Mouse (Mus musculus) bone marrow, adult 2 months (tissue): ENCODE data around the gene Acyp1.

Experiments
- CTCF ChIP-seq: fragments of 200-500 bp; IDR thresholded peaks from 2 replicates; pipeline ENCODE4 v1.5.1; 2011; ENCODE audit warnings: low read length, control low read depth; ENCODE audit not compliant: control insufficient read depth, insufficient read depth
- POLR2A ChIP-seq: fragments of 200-500 bp; IDR thresholded peaks from 2 replicates; pipeline ENCODE4 v1.6.1; 2011; ENCODE audit warnings: low read depth, mild to moderate bottlenecking, control low read depth, low read length, borderline replicate concordance; ENCODE audit not compliant: control insufficient read depth

DNA sequence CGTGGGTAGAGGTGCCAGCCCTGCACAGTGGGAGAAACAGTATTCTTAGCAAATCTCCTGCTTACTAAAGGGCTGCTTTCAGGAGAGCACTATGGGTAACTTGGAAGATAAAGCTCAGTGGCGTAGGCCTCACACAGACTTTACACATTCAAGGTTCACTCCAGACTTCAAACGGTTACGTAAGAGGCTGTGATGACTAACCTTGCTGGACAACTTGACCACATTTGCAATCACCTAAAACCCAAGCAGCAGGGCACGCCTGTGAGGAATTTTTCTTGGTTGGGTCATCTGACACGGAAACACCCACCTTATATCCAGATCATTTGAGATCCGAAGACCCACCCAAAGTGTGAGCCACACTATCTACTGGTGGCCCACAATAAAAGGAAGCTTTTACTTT lies 41.9 kb upstream of the Acyp1 start:
- TF ChIP-seq POLR2A: no peak
- TF ChIP-seq CTCF: no peak
